Mouse (Mus musculus) brown adipose tissue, adult 24 weeks (tissue): ENCODE measurements at regions not wholly inside any gene's neighbourhood (a gene's known extent, or its start where the extent isn't known, plus 50 kb on each side); places are given as distances from the start of the nearest gene placed in this dataset.

Experiments used
- H3K27ac ChIP-seq: fragments of 200-500 bp; replicated peaks from 2 replicates; pipeline ENCODE4 v1.5.1; 2012; ENCODE audit warnings: low read depth, mild to moderate bottlenecking, low read length
- H3K4me1 ChIP-seq: fragments of 200-500 bp; 2 replicates; pipeline ENCODE4 v1.6.1; 2012; ENCODE audit warnings: low read length, mixed read lengths; ENCODE audit not compliant: control insufficient read depth, insufficient read depth, insufficient read length
- H3K4me3 ChIP-seq: fragments of 200-500 bp; 2 replicates; pipeline ENCODE4 v1.5.1; 2012; ENCODE audit warnings: low read depth, mild to moderate bottlenecking, low read length, moderate library complexity; ENCODE audit not compliant: insufficient read depth

DNA sequence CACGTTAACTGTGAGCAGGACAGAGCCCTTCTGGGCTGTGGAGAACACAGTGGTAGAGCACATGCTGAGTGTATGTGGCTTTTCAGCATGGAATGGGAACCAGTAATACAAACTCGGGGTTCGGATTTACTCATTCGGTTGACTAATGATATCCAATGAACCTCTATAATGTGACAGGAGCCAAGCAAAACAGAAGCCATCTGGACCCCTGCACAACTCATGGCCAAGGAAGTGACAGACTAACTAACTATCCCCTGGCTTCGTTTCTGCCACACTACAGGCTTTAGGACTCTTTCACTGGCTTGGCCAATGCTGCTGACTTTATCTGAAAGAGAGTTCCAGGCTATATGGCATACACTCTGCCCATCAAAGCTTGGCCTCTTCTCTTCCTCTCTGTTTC lies 64.3 kb upstream of the F13a1 start:
- H3K27ac ChIP-seq, result no peak overlapping the region
- H3K4me3 ChIP-seq, result no peak overlapping the region
- H3K4me1 ChIP-seq, result no peaks in the 10 kb centered on the region

DNA sequence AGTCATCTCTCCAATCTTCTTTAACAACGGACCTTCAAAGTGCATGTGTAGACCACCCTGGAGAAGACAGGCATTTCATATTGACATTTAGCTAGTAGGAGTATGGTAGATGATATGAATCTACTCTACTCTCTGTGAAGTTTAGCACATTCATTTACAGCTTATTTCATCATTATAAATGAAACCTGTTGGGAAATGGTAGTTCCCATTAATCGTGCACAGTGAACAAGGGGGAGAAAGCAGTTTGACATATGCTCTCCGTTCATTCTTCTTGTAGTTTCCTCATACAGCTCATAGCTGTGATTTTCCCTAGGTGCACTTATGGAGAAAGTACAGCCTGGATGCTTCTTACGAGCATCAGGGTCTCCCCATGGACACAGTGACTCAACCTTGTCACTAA lies 61.7 kb upstream of the F13a1 start:
- H3K4me3 ChIP-seq, result no peak overlapping the region
- H3K4me1 ChIP-seq, result no peaks in the 10 kb centered on the region
- H3K27ac ChIP-seq, result no peak overlapping the region

DNA sequence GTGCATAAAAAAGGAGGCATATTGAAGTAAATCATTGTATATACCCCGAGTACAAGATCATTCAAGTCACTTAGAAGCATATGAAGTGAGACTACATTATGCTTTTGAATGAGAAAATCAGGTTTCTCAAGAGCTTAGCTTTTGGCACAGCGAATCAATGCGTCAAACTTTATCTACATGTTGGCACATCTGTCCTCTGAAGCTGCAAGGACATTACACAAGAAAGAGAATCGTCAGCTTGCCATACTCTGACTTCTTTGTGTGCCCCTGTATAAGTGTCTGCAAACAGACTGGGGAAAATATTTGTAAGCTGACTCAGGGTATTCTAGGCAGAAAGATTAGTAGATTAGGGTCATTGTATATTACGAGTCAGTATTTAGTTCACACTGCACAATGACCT lies 57.7 kb upstream of the F13a1 start:
- Histone ChIP-seq H3K4me1 (peaks cover 5% of the 10 kb centered on the region), H3K4me3 (no peak overlapping the region)

DNA sequence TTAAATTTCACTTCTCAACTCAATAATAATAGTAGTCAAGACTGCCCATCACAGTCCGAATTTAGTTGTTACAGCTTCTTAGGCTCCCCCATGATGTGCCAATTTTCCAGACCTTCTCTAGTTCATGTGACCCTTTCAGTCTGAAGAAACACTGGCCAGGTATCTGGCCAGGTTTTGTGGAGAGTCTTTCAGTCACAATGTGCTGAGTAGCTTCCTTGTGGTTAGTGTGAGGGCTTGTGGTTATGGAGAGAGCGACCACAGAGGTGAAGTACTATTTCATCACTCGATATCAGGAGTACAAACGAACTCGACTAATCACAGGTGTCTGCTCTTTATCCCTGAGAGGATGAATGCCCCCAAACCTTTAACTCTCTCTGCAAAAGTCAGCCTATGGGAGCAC lies 56.0 kb upstream of the F13a1 start:
- no peak overlapping the region for H3K4me3 ChIP-seq
- H3K27ac ChIP-seq, result peak overlapping the region; percentile 19; the same call in 1 of the 2 replicates
- H3K4me1 ChIP-seq, result peaks cover 5% of the 10 kb centered on the region

More for the DNA sequence above, 57.7 kb upstream of the F13a1 start:
- H3K27ac ChIP-seq, result no peak overlapping the region

DNA sequence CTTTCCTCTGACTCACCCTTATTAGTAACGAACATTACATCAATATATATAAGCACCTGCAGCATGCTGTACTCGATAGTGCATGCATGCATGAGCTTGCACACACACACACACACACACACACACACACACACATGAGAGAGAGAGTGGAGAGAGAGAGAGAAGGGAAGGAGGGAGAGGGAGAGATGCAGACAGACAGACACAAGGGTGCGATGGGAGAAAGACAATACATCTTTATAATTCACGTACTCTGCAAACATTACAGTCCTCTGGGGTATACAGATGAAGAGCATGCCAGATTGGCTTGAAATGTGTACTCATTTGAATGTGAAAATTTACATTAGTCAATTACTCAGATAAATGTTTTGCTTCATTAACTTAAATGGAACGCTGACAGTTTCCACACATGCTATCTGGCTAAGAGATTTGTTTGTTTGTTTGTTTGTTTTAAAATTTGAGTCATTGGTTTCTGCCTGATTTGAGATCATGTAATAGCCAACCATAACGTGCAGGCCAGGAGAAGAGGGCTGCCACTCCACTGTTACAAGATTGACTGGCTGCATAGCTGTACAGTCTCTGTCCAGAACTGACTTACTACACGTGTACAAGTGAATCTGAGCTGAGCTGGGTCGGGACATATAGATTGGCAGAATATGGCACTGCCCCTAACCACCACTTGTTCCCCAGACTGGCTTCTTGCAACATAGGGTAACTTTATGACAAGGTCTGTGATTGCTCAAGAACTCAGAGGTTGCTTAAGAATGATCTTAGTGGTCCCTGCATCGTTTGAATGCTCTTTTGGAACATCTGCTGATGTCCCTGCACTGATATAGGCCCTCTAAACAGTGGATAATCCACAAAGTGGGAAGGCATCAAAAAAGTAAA lies 54.6 kb upstream of the F13a1 start:
- H3K4me1 ChIP-seq, result peaks cover 5% of the 10 kb centered on the region
- H3K27ac ChIP-seq, result peak overlapping the region; percentile 83
- no peak overlapping the region for H3K4me3 ChIP-seq

DNA sequence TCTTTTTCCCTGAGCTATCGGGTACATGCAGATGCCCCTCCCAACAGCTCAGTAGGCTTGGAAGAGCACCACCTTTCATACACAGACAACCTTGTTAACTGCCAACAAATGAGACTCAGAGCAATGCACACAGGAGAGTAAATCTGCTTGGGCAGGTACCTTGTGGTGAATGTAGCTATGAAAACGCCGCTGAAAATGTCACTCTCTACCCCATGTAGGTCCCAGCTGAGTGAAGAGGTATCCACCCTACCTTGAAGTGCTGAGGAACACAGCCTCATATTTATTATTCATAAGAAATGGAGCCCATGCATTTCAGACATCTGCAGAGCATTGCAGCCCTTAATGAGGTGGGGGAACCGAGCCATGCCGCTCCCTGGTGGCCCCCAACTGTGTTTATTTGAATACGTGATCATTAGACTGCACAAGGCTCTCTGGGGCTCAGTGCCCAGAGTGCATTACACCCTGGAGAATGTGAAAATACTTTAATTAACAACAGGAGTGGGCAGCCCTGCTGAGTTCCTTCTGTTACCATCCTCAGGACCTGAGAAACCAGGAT lies 53.8 kb upstream of the F13a1 start:
- Histone ChIP-seq H3K4me1 (peaks cover 5% of the 10 kb centered on the region), H3K27ac (no peak overlapping the region), H3K4me3 (no peak overlapping the region)

DNA sequence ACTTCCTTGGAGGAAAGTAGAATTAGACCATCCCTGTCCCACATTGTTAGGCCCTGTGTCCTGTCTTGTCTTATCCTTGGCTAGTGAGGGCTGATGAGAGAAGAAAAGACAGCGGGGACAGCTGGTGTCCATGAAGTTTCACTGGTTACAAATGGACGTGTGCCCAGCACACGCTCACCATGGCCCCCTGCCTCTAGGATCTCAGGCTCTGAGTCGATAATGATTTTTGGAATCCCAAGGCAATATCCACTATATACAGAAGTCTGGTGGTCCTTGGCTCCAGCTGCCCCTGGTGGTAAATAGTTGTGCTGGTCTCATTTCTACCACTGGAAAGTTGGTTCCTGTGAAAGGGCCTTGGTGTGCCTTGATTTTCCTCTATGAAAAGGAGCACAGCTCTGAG lies 51.7 kb upstream of the F13a1 start:
- Histone ChIP-seq H3K27ac (no peak overlapping the region), H3K4me3 (no peak overlapping the region), H3K4me1 (peaks cover 5% of the 10 kb centered on the region)
